Mouse (Mus musculus) heart, postnatal 14 days (tissue): ENCODE measurements around the gene Cyp27a1. TPM values are rescaled to one million over a fixed set of nuclear protein-coding genes. Genes with fewer than 3 reads are reported as not detected.

Experiments used
- DNase-seq, 2 experiments: peaks; one replicate each; pipeline ENCODE4 v3.0.0; 2021 to 2022
- intact Hi-C: fragments of 180-260 bp; cut with DNase I; formaldehyde crosslinking; loops from one replicate; pipeline ENCODE4 v1.15.1; 2025
- total RNA-seq, 2 experiments: library from RNA; stranded (reverse); gene quantifications; 2 replicates each; pipeline ENCODE4 v1.2.3; 2021

Gene Cyp27a1
- total RNA-seq, 2 experiments from 2014 or later: 10.4 to 17.1 TPM

GRCm38 (mm10) chr1:74763081-74763480 lies 49.7 kb downstream of the Cyp27a1 start:
- peak; percentile 77 to 82 for DNase-seq
- intact Hi-C loops: loop anchor here (2.0 to 10.0 kb wide), 3 partner anchors 46 to 118 kb away; partner anchors contain the start of gene Cyp27a1

- intact Hi-C loops: no loop called here
- no peak for DNase-seq
Measured at GRCm38 (mm10) chr1:74770727-74771466, 57.5 kb downstream of the Cyp27a1 start.

GRCm38 (mm10) chr1:74771467-74771844 lies 58.1 kb downstream of the Cyp27a1 start:
- intact Hi-C loops: no loop called here
- DNase-seq: no peak

GRCm38 (mm10) chr1:74771845-74771930 lies 58.3 kb downstream of the Cyp27a1 start, which contains the start of gene Wnt6:
Gene Wnt6, plus strand, starts transcription at chr1:74771892.
- DNase-seq: no peak
- intact Hi-C loops: no loop called here

GRCm38 (mm10) chr1:74771931-74772620 lies 58.7 kb downstream of the Cyp27a1 start:
- intact Hi-C loops: no loop called here
- peak in 1 of 2 experiments; percentile 50 for DNase-seq

- DNase-seq: peak; percentile 77 to 78
- intact Hi-C loops: no loop called here
Measured at GRCm38 (mm10) chr1:74773136-74773535, 59.8 kb downstream of the Cyp27a1 start.

- DNase-seq: no peak
- intact Hi-C loops: no loop called here
Measured at GRCm38 (mm10) chr1:74774062-74774461, 60.7 kb downstream of the Cyp27a1 start.

GRCm38 (mm10) chr1:74775816-74776215 lies 62.4 kb downstream of the Cyp27a1 start:
- DNase-seq: peak in 1 of 2 experiments; percentile 25

GRCm38 (mm10) chr1:74778934-74779486 lies 65.6 kb downstream of the Cyp27a1 start:
- intact Hi-C loops: no loop called here
- DNase-seq: no peak

More at GRCm38 (mm10) chr1:74775816-74776215, 62.4 kb downstream of the Cyp27a1 start:
- intact Hi-C loops: no loop called here

- peak in 1 of 2 experiments; percentile 21 for DNase-seq
Measured at GRCm38 (mm10) chr1:74782045-74782444, 68.7 kb downstream of the Cyp27a1 start.

GRCm38 (mm10) chr1:74783554-74783953 lies 70.2 kb downstream of the Cyp27a1 start:
- no peak for DNase-seq

More at GRCm38 (mm10) chr1:74782045-74782444, 68.7 kb downstream of the Cyp27a1 start:
- intact Hi-C loops: no loop called here

GRCm38 (mm10) chr1:74784041-74784759 lies 70.8 kb downstream of the Cyp27a1 start:
- peak; percentile 66 to 76 for DNase-seq

More at GRCm38 (mm10) chr1:74783554-74783953, 70.2 kb downstream of the Cyp27a1 start:
- intact Hi-C loops: no loop called here

More at GRCm38 (mm10) chr1:74784041-74784759, 70.8 kb downstream of the Cyp27a1 start:
- intact Hi-C loops: loop anchor here (1.0 kb wide), 1 partner anchor 24 kb away; no protein-coding TSS in a partner anchor

Other genes with a start within 250 kb of the Cyp27a1 start
- gene Cnot9, start 207.5 kb upstream of the Cyp27a1 start, total RNA-seq: 10 to 100 TPM; 16.0 to 17.2 TPM
- not detected for gene Plcd4, start 170.7 kb upstream of the Cyp27a1 start, total RNA-seq
- gene Usp37, start 169.3 kb upstream of the Cyp27a1 start, total RNA-seq: 10 to 100 TPM; 10.8 to 12.4 TPM
- gene Zfp142, start 125.3 kb upstream of the Cyp27a1 start, total RNA-seq: 10 to 100 TPM; 12.1 to 14.2 TPM
- gene Bcs1l, start 125.3 kb upstream of the Cyp27a1 start, total RNA-seq: 10 to 100 TPM; 25.3 to 27.0 TPM
- gene Rnf25, start 112.2 kb upstream of the Cyp27a1 start, total RNA-seq: 10 to 100 TPM; 16.5 to 21.5 TPM
- gene Stk36, start 112.1 kb upstream of the Cyp27a1 start, total RNA-seq: 1 to 10 TPM in 1 of 2 experiments, under 1 TPM in 1; 1.00 to 1.6 TPM
- gene Ttll4, start 51.8 kb upstream of the Cyp27a1 start, total RNA-seq: 10 to 100 TPM; 13.8 to 14.7 TPM
- 1 to 10 TPM; 1.2 TPM for gene Prkag3, start 35.6 kb downstream of the Cyp27a1 start, total RNA-seq
- under 1 TPM; 0.17 to 0.67 TPM for gene Wnt6, start 58.3 kb downstream of the Cyp27a1 start, total RNA-seq
- gene Wnt10a, start 77.9 kb downstream of the Cyp27a1 start, total RNA-seq: not detected
- not detected for gene Cdk5r2, start 141.4 kb downstream of the Cyp27a1 start, total RNA-seq
- not detected for gene Fev, start 171.8 kb downstream of the Cyp27a1 start, total RNA-seq
- not detected for gene Cryba2, start 179.6 kb downstream of the Cyp27a1 start, total RNA-seq
- under 1 TPM in 1 of 2 experiments, not detected in 1; 0.45 TPM for gene Cfap65, start 222.0 kb downstream of the Cyp27a1 start, total RNA-seq
- under 1 TPM in 1 of 2 experiments, not detected in 1; 0.12 TPM for gene Ihh, start 238.1 kb downstream of the Cyp27a1 start, total RNA-seq